Mouse (Mus musculus) erythroid progenitor cell, adult 5-6 weeks (primary cell): ENCODE measurements around the gene Wwc2. TPM values are rescaled to one million over a fixed set of nuclear protein-coding genes. Genes with fewer than 3 reads are reported as not detected.
"Not testable (repeated sequence)": the region's sequence is repeated elsewhere in the genome, so short reads cannot be mapped to it uniquely, and the experiment has no call there.

ENCODE experiments used
- ATAC-seq: replicated peaks from 2 replicates; pipeline ENCODE4 v1.8.0; 2016; ENCODE audit warnings: moderate number of reproducible peaks, mild to moderate bottlenecking, moderate TSS enrichment, inconsistent platforms; ENCODE audit not compliant: poor library complexity, low FRiP score, severe bottlenecking
- total RNA-seq, 2 experiments: library from RNA; stranded (forward) in 1 of 2; stranded (reverse) in 1 of 2; fragments of 150-400 nt in 1 of 2; fragments of 186-747, 209-891 nt in 1 of 2; gene quantifications; 2 replicates each; pipeline versions ENCODE4 v1.2.3 to v1.2.4; 2015 to 2017; ENCODE audit warnings: low replicate concordance in 2 of 2

The Wwc2 gene
- total RNA-seq, 2 experiments from 2014 or later, result 0.53 to 0.84 TPM

- peak; percentile 56; the same call in 1 of the 2 replicates for ATAC-seq
Observed at GRCm38 (mm10) chr8:47872361-47873107, 118.2 kb downstream of the Wwc2 start.

- peak; percentile 58; the same call in 1 of the 2 replicates for ATAC-seq
Observed at GRCm38 (mm10) chr8:47867067-47867466, 123.7 kb downstream of the Wwc2 start.

GRCm38 (mm10) chr8:47866568-47866967, 124.2 kb downstream of the Wwc2 start:
- no peak for ATAC-seq

GRCm38 (mm10) chr8:47859259-47859658, 131.5 kb downstream of the Wwc2 start:
- no peak for ATAC-seq

- no peak for ATAC-seq
Observed at GRCm38 (mm10) chr8:47853356-47853755, 137.4 kb downstream of the Wwc2 start.

- ATAC-seq, result no peak
Observed at GRCm38 (mm10) chr8:47852737-47853136, 138.0 kb downstream of the Wwc2 start.

- peak; percentile 54; the same call in 1 of the 2 replicates for ATAC-seq
Observed at GRCm38 (mm10) chr8:47851824-47852502, 138.8 kb downstream of the Wwc2 start.

- no peak for ATAC-seq
Observed at GRCm38 (mm10) chr8:47849842-47850241, 140.9 kb downstream of the Wwc2 start.

GRCm38 (mm10) chr8:47847931-47848330, 142.8 kb downstream of the Wwc2 start:
- ATAC-seq, result no peak

- ATAC-seq, result no peak
Observed at GRCm38 (mm10) chr8:47847161-47847560, 143.6 kb downstream of the Wwc2 start.

GRCm38 (mm10) chr8:47845956-47846355, 144.8 kb downstream of the Wwc2 start:
- ATAC-seq, result no peak

GRCm38 (mm10) chr8:47843651-47844050, 147.1 kb downstream of the Wwc2 start:
- ATAC-seq, result no peak

- ATAC-seq, result no peak
Observed at GRCm38 (mm10) chr8:47843063-47843462, 147.7 kb downstream of the Wwc2 start.

- ATAC-seq, result no peak
Observed at GRCm38 (mm10) chr8:47833944-47834343, 156.8 kb downstream of the Wwc2 start.

- ATAC-seq, result no peak
Observed at GRCm38 (mm10) chr8:47832616-47833015, 158.1 kb downstream of the Wwc2 start.

- ATAC-seq, result no peak
Observed at GRCm38 (mm10) chr8:47826911-47827310, 163.8 kb downstream of the Wwc2 start.

GRCm38 (mm10) chr8:47825596-47825995, 165.1 kb downstream of the Wwc2 start:
- ATAC-seq, result no peak

- ATAC-seq, result no peak
Observed at GRCm38 (mm10) chr8:47824182-47824581, 166.5 kb downstream of the Wwc2 start, which contains the start of gene Cldn22. Gene Cldn22 (plus strand): TSS chr8:47824482.

- no peak for ATAC-seq
Observed at GRCm38 (mm10) chr8:47823777-47824176, 166.9 kb downstream of the Wwc2 start.

GRCm38 (mm10) chr8:47822541-47822940, 168.2 kb downstream of the Wwc2 start:
- ATAC-seq, result not testable (repeated sequence)

- no peak for ATAC-seq
Observed at GRCm38 (mm10) chr8:47821843-47822242, 168.9 kb downstream of the Wwc2 start, which contains the start of gene Cldn24. Gene Cldn24 (plus strand): TSS chr8:47822143.
